Mouse (Mus musculus): Measurements from ENCODE around the gene Snx20. TPM values are rescaled to one million over a fixed set of nuclear protein-coding genes. Genes with fewer than 3 reads are reported as not detected.

The Snx20 gene
- polyA plus RNA-seq, 1 experiment from 2014 or later: 1.3 TPM

DNA sequence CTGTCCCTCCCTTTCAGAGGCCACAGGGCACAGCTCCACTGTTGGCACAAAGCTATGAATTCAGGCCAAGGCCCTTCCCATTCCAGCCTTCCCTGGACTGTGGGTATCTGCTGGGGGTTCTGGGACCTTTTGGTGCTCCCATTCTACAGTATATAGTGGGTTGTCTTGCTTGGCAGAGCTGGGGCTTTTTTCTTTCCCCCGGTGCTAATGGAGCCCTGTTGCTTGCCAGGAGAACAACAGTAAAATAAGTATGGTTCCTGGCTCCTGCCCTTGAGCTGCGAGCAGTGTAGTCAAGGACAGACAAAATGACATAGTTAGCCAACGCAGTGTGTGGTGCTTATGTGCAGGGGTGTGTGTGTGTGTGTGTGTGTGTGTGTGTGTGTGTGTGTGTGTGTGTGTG, 52.1 kb downstream of the Snx20 start:
- no peak for DNase-seq (ENCODE audit: low spot score)
- no peak overlapping the region for H3K4me3 ChIP-seq
- WGBS: 91% methylated on average over 3 of the region's 3 CpGs
- peaks cover 19% of the 10 kb centered on the region for H3K4me1 ChIP-seq (replicated peaks)
- H3K36me3 ChIP-seq: peaks cover 100% of the 10 kb centered on the region
- no peaks in the 10 kb centered on the region for H3K27me3 ChIP-seq (ENCODE audit: insufficient read depth, poor library complexity, severe bottlenecking)
- H3K27ac ChIP-seq: no peak overlapping the region
- H3K9me3 ChIP-seq: no peaks in the 10 kb centered on the region

DNA sequence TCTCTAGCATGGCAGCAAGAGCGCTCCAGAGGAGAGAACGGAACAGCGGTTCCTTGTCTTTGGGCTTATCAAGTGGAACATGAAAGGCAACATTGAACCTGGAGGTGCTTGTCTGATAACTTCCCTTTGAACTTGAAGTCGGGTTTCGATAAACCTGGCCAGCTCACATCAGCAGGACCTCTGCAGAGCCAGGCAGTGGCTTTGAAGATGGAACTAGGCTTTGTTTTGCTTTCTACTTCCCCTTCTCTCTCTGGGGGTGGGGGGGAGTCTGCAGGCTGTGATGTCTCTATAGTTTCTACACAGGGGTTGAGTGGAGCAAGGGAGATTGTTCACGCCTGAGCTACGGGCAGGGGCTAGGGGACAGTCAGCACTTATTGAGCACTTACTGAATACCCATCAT, 55.1 kb downstream of the Snx20 start:
- H3K36me3 ChIP-seq: peaks cover 94% of the 10 kb centered on the region
- DNase-seq (ENCODE audit: low spot score): no peak
- H3K27me3 ChIP-seq (ENCODE audit: insufficient read depth, poor library complexity, severe bottlenecking): no peaks in the 10 kb centered on the region
- peaks cover 35% of the 10 kb centered on the region for H3K4me1 ChIP-seq (replicated peaks)
- H3K9me3 ChIP-seq: no peaks in the 10 kb centered on the region
- H3K27ac ChIP-seq: 0 out of 2 replicates have a peak overlapping the region, but pooled peaks have one; percentile 54
- no peak overlapping the region for H3K4me3 ChIP-seq
- WGBS: 83% methylated on average over 7 of the region's 7 CpGs

DNA sequence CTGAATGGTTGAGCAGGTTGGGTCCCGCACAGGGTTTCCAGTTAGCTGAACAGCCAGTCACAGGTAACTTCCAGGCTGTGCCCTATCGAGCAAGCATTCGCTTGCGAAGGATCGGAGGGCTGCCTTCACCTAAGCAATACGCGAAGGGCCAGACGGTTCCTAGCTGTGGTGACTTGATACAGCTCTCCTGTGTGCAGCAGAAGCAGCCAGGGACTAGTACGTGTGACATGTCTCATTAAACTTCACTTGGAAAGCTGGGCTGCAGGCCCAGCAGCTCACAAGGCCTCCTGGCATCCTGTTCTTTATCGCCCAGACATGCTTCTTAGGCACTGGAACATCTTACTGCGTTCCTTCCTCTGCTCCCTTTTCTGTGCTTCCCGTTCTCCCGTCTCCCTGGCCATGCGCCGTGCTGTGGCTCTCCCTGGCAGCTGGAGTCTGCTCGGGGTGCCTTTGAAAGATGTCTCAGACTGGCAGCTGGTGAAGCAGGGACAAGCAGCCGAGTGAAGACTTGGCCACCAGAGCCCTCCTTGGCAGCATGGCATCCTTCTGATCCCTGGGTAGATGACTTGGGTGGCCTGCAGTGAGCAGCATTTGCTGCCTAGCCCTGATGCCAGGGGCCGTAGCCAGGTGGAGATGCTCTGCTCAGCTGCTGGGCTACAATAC, 56.1 kb downstream of the Snx20 start:
- Histone ChIP-seq H3K4me1 (replicated peaks) (peaks cover 38% of the 10 kb centered on the region), H3K36me3 (peaks cover 94% of the 10 kb centered on the region), H3K27me3 (ENCODE audit: insufficient read depth, poor library complexity, severe bottlenecking) (no peaks in the 10 kb centered on the region), H3K4me3 (no peak overlapping the region), H3K9me3 (no peaks in the 10 kb centered on the region), H3K27ac (peak overlapping the region; percentile 19; the same call in 1 of the 2 replicates)
- WGBS: 89% methylated on average over 18 of the region's 18 CpGs
- no peak for DNase-seq (ENCODE audit: low spot score)

DNA sequence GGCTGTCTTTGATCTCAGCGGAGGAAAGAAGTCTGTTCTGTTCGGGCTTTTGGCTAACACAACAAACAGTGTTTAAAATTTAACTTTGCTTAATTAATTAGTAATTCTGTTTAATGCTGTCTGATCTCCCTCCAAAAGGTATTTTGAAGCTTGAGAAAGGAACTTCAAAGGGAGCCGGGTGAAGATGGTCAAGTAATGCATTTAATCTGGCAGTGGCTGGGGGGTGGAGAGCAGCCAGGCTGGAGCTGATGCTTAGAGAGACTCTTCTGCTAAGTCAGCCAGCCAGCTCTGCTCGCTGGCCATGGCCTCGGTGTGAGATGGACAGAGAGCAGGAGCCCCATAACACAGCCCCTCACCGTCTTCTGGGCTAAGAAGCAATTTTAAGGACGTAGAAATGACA, 56.7 kb downstream of the Snx20 start:
- peaks cover 42% of the 10 kb centered on the region for H3K4me1 ChIP-seq (replicated peaks)
- no peak overlapping the region for H3K27ac ChIP-seq
- no peak for DNase-seq (ENCODE audit: low spot score)

DNA sequence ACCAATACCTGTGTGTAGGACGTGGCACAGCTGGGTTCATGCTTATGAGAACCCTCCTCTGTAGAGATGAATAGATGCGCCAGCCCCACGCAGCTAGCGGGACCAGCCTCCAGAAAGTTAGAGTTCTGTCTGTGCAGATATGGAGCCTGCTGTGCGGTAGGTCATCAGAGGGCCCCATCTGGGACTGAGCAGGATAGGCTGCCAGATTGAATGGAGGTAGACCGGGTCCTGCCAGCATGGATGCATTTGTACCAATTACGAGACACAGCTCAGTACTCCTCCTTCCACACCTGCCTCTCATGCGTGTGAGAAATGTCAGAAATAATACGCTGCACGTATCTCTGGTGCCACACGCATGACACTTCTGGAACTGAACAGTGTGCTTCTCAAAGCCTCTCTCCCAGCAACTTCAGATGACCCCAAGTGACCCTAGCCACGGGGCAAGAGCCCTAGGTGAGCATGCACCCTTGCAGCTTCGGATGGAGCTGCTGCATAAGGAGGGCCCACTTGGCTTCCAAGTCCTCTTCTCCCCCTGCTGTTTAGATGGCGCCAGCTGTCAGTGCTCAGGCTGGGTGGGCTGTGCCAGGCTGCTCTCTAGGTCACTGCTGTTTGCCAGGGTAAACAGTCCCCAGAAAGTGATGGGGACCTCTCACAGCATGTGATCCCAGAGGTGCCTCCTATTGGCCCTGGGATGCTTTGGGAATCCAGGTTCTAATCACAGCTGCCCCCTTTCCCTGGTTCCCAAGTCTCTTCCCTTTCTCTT, 57.3 kb downstream of the Snx20 start:
- Histone ChIP-seq H3K36me3 (peaks cover 94% of the 10 kb centered on the region), H3K9me3 (no peaks in the 10 kb centered on the region), H3K27me3 (ENCODE audit: insufficient read depth, poor library complexity, severe bottlenecking) (no peaks in the 10 kb centered on the region), H3K4me1 (replicated peaks) (peaks cover 42% of the 10 kb centered on the region), H3K4me3 (no peak overlapping the region), H3K27ac (peak overlapping the region; percentile 6; the same call in 1 of the 2 replicates)
- WGBS: 71% methylated on average over 14 of the region's 14 CpGs
- DNase-seq (ENCODE audit: low spot score): no peak

More for the DNA sequence above, 56.7 kb downstream of the Snx20 start:
- H3K9me3 ChIP-seq: no peaks in the 10 kb centered on the region
- no peak overlapping the region for H3K4me3 ChIP-seq
- H3K27me3 ChIP-seq (ENCODE audit: insufficient read depth, poor library complexity, severe bottlenecking): no peaks in the 10 kb centered on the region
- WGBS: 51% methylated on average over 7 of the region's 7 CpGs
- peaks cover 94% of the 10 kb centered on the region for H3K36me3 ChIP-seq

GRCm38 (mm10) chr8:88577666-88578065, 58.3 kb downstream of the Snx20 start:
- Histone ChIP-seq H3K27me3 (ENCODE audit: insufficient read depth, poor library complexity, severe bottlenecking) (no peaks in the 10 kb centered on the region), H3K4me1 (replicated peaks) (peaks cover 42% of the 10 kb centered on the region), H3K27ac (peak overlapping the region; percentile 23; the same call in 1 of the 2 replicates), H3K4me3 (no peak overlapping the region), H3K36me3 (peaks cover 90% of the 10 kb centered on the region), H3K9me3 (no peaks in the 10 kb centered on the region)
- DNase-seq (ENCODE audit: low spot score): no peak
- WGBS: 88% methylated on average over 5 of the region's 5 CpGs

Other genes starting within 250 kb of the Snx20 start
- 124 and 125 TPM in 2 replicates for gene Nkd1, start 114.8 kb downstream of the Snx20 start, polyA plus RNA-seq (2016; fragmentation: Nextera tagmentation; extraction: Ambion mirVana)
- 0.15 and 0.17 TPM in 2 replicates for gene Nod2, start 11.2 kb upstream of the Snx20 start, polyA plus RNA-seq (2016; fragmentation: Nextera tagmentation; extraction: Ambion mirVana)
- gene Cyld, start 60.9 kb upstream of the Snx20 start, polyA plus RNA-seq (2016; fragmentation: Nextera tagmentation; extraction: Ambion mirVana): 9.8 and 10.8 TPM in 2 replicates